Mouse (Mus musculus): ENCODE measurements around the gene Zfp609. TPM values are rescaled to one million over a fixed set of nuclear protein-coding genes. Genes with fewer than 3 reads are reported as not detected.

The Zfp609 gene
- polyA plus RNA-seq, 1 experiment from 2014 or later, result 6.4 TPM

Other genes with a start within 250 kb of the Zfp609 start
- 17.0 and 18.1 TPM in 2 replicates for gene Plekho2, start 247.5 kb downstream of the Zfp609 start, polyA plus RNA-seq (2015; fragmentation: Nextera tagmentation; extraction: Ambion mirVana)
- gene Pif1, start 240.4 kb downstream of the Zfp609 start, polyA plus RNA-seq (2015; fragmentation: Nextera tagmentation; extraction: Ambion mirVana), result 11.4 and 12.3 TPM in 2 replicates
- gene Rbpms2, start 197.9 kb downstream of the Zfp609 start, polyA plus RNA-seq (2015; fragmentation: Nextera tagmentation; extraction: Ambion mirVana), result 19.3 and 23.2 TPM in 2 replicates
- gene Oaz2, start 159.6 kb downstream of the Zfp609 start, polyA plus RNA-seq (2015; fragmentation: Nextera tagmentation; extraction: Ambion mirVana), result 231 and 236 TPM in 2 replicates
- 160 and 168 TPM in 2 replicates for gene Pclaf, start 62.7 kb upstream of the Zfp609 start, polyA plus RNA-seq (2015; fragmentation: Nextera tagmentation; extraction: Ambion mirVana)
- gene Trip4, start 81.2 kb upstream of the Zfp609 start, polyA plus RNA-seq (2015; fragmentation: Nextera tagmentation; extraction: Ambion mirVana), result 25.8 and 26.8 TPM in 2 replicates
- gene Csnk1g1, start 81.4 kb upstream of the Zfp609 start, polyA plus RNA-seq (2015; fragmentation: Nextera tagmentation; extraction: Ambion mirVana), result 12.9 and 14.5 TPM in 2 replicates
- gene Ppib, start 232.7 kb upstream of the Zfp609 start, polyA plus RNA-seq (2015; fragmentation: Nextera tagmentation; extraction: Ambion mirVana), result 836 and 887 TPM in 2 replicates
- 2.2 and 4.6 TPM in 2 replicates for gene Snx22, start 242.2 kb upstream of the Zfp609 start, polyA plus RNA-seq (2015; fragmentation: Nextera tagmentation; extraction: Ambion mirVana)